Mouse (Mus musculus) MEL (cell line): ENCODE results near the gene Hnrnpr. TPM values are rescaled to one million over a fixed set of nuclear protein-coding genes. Genes with fewer than 3 reads are reported as not detected.

ENCODE experiments used
- DNase-seq: peaks from one replicate; pipeline ENCODE4 v3.0.0; 2011; ENCODE audit warnings: low read depth, low spot score
- H3K27ac ChIP-seq: 2 replicates; pipeline ENCODE4 v1.5.1; 2012; ENCODE audit warnings: low read depth, mild to moderate bottlenecking, control low read depth, low read length, moderate library complexity; ENCODE audit not compliant: control insufficient read depth
- H3K27me3 ChIP-seq, 2 experiments: fragments of 150-350 bp in 1 of 2; sonication (generic) in 1 of 2; 2 replicates each; pipeline ENCODE4 v1.6.1; 2012; ENCODE audit warnings: low read length in 2 of 2, mild to moderate bottlenecking in 2 of 2, improper control_type of control experiment in 1 of 2, moderate library complexity in 1 of 2; ENCODE audit not compliant: insufficient read depth in 2 of 2, control insufficient read depth in 1 of 2
- H3K36me3 ChIP-seq, 2 experiments: 2 replicates each; pipeline ENCODE4 v1.6.1; 2012 to 2014; ENCODE audit warnings: low read length in 2 of 2, improper control_type of control experiment in 1 of 2, inconsistent platforms in 1 of 2, mild to moderate bottlenecking in 1 of 2; ENCODE audit not compliant: insufficient read depth in 2 of 2, control insufficient read depth in 1 of 2
- H3K4me1 ChIP-seq, 2 experiments: fragments of 150-350 bp in 1 of 2; sonication (generic) in 1 of 2; 2 replicates each; pipeline ENCODE4 v1.6.1; 2012; ENCODE audit warnings: low read length in 2 of 2, improper control_type of control experiment in 1 of 2, mild to moderate bottlenecking in 1 of 2; ENCODE audit not compliant: insufficient read depth in 2 of 2, control insufficient read depth in 1 of 2
- H3K4me3 ChIP-seq, 2 experiments: fragments of 150-350 bp in 1 of 2; sonication (generic) in 1 of 2; 2 replicates each; pipeline ENCODE4 v1.5.1; 2012; ENCODE audit warnings: low read depth in 2 of 2, low read length in 2 of 2, mild to moderate bottlenecking in 2 of 2, moderate library complexity in 2 of 2, control low read depth in 1 of 2, improper control_type of control experiment in 1 of 2; ENCODE audit not compliant: control insufficient read depth in 1 of 2, insufficient read depth in 1 of 2
- H3K79me2 ChIP-seq: 2 replicates; pipeline ENCODE4 v1.6.1; 2012; ENCODE audit warnings: mild to moderate bottlenecking, low read length, moderate library complexity; ENCODE audit not compliant: control insufficient read depth, poor library complexity, insufficient read depth
- H3K9ac ChIP-seq: 2 replicates; pipeline ENCODE4 v1.6.1; 2012; ENCODE audit warnings: low read depth, mild to moderate bottlenecking, control low read depth, low read length, moderate library complexity; ENCODE audit not compliant: control insufficient read depth, poor library complexity, severe bottlenecking
- H3K9me3 ChIP-seq: fragments of 150-350 bp; sonication (generic); replicated peaks from 2 replicates; pipeline ENCODE4 v1.6.1; 2012; ENCODE audit warnings: mild to moderate bottlenecking, low read length, improper control_type of control experiment, moderate library complexity; ENCODE audit not compliant: insufficient read depth
- ELF1 ChIP-seq: IDR thresholded peaks from 2 replicates; pipeline ENCODE4 v1.6.1; 2014; ENCODE audit warnings: low read depth, mild to moderate bottlenecking, inconsistent platforms, low read length, improper control_type of control experiment, moderate library complexity
- GATA1 ChIP-seq: IDR thresholded peaks from 2 replicates; pipeline ENCODE4 v1.6.1; 2011; ENCODE audit warnings: low read depth, low read length, improper control_type of control experiment
- JUND ChIP-seq: IDR thresholded peaks from 2 replicates; pipeline ENCODE4 v1.6.1; 2011; ENCODE audit warnings: low read depth, mild to moderate bottlenecking, improper control_type of control experiment, low read length
- MAX ChIP-seq: IDR thresholded peaks from 2 replicates; pipeline ENCODE4 v1.6.1; 2011; ENCODE audit warnings: low read length, improper control_type of control experiment
- MEF2A ChIP-seq: IDR thresholded peaks from 2 replicates; pipeline ENCODE4 v1.6.1; 2014; ENCODE audit warnings: low read depth, mild to moderate bottlenecking, inconsistent platforms, low read length, improper control_type of control experiment; ENCODE audit not compliant: poor library complexity, insufficient replicate concordance, severe bottlenecking; ENCODE audit errors: extremely low read depth
- MYB ChIP-seq: IDR thresholded peaks from 2 replicates; pipeline ENCODE4 v1.6.1; 2011; ENCODE audit warnings: mild to moderate bottlenecking, low read depth, low read length, improper control_type of control experiment
- RAD21 ChIP-seq: IDR thresholded peaks from 2 replicates; pipeline ENCODE4 v1.6.1; 2011; ENCODE audit warnings: mild to moderate bottlenecking, low read depth, low read length, improper control_type of control experiment
- polyA plus RNA-seq, 2 experiments: library from polyadenylated mRNA; stranded (reverse) in 1 of 2; unstranded in 1 of 2; fragments of >175 nt in 1 of 2; fragments of >200 nt in 1 of 2; gene quantifications; 2 replicates each; pipeline versions ENCODE4 v1.2.1 to v1.2.4; 2012; ENCODE audit warnings: low replicate concordance in 2 of 2, low read depth in 1 of 2; ENCODE audit not compliant: insufficient read length in 2 of 2, insufficient read depth in 1 of 2, missing spikeins in 1 of 2
- total RNA-seq: library from RNA; depleted of rRNA; stranded (reverse); fragments of 300-350 nt; gene quantifications from 2 replicates; pipeline ENCODE4 v1.2.3, GENCODE M21; 2012

The Hnrnpr gene
- total and polyA plus RNA-seq, 3 experiments, result 97.2 to 366 (median 148) TPM

- DNase-seq, result no peak
- no peak overlapping the region for H3K9ac ChIP-seq
- H3K27me3 ChIP-seq, result peaks cover 0 to 2% of the 10 kb centered on the region in 2 experiments
- no peaks in the 10 kb centered on the region for H3K9me3 ChIP-seq
- no peak overlapping the region for H3K27ac ChIP-seq
- peaks cover 4% of the 10 kb centered on the region for H3K79me2 ChIP-seq
- H3K4me3 ChIP-seq, result no peak overlapping the region
- peaks cover 0 to 11% of the 10 kb centered on the region in 2 experiments; a peak in 2 of 4 replicates for H3K4me1 ChIP-seq
- TF ChIP-seq ELF1, result no peak
- no peak for TF ChIP-seq RAD21
- H3K36me3 ChIP-seq, result peaks cover 0 to 10% of the 10 kb centered on the region in 2 experiments; a peak in 2 of 4 replicates
Measured at GRCm38 (mm10) chr4:136282621-136283480, 27.9 kb upstream of the Hnrnpr start.

GRCm38 (mm10) chr4:136283783-136284182 is 27.0 kb upstream of the Hnrnpr start:
- no peak overlapping the region for H3K27ac ChIP-seq
- peak; percentile 44 for DNase-seq
- 0 out of 2 replicates have a peak, but pooled peaks have one; percentile 16 for TF ChIP-seq JUND
- no peak for TF ChIP-seq MAX
- H3K9me3 ChIP-seq, result no peaks in the 10 kb centered on the region
- H3K9ac ChIP-seq, result no peak overlapping the region
- H3K27me3 ChIP-seq, result peaks cover 0 to 2% of the 10 kb centered on the region in 2 experiments
- peaks cover 0 to 11% of the 10 kb centered on the region in 2 experiments; a peak in 2 of 4 replicates for H3K4me1 ChIP-seq
- peaks cover 2 to 10% of the 10 kb centered on the region in 2 experiments; a peak in 3 of 4 replicates for H3K36me3 ChIP-seq
- no peak overlapping the region for H3K4me3 ChIP-seq
- H3K79me2 ChIP-seq, result peaks cover 4% of the 10 kb centered on the region

- peak; percentile 81 for DNase-seq
- H3K79me2 ChIP-seq, result peaks cover 4% of the 10 kb centered on the region
- H3K4me1 ChIP-seq, result peaks cover 0 to 11% of the 10 kb centered on the region in 2 experiments; a peak in 2 of 4 replicates
- H3K36me3 ChIP-seq, result peaks cover 2 to 10% of the 10 kb centered on the region in 2 experiments; a peak in 3 of 4 replicates
- H3K9ac ChIP-seq, result peak within 1 kb of the TSS; percentile 74
- TF ChIP-seq MEF2A (peak; percentile 53; the same call in 1 of the 2 replicates), GATA1 (no peak), MYB (no peak)
- H3K27ac ChIP-seq, result peak within 1 kb of the TSS; percentile 62
- peak within 1 kb of the TSS; percentile 76 to 95 for H3K4me3 ChIP-seq
- H3K9me3 ChIP-seq, result no peaks in the 10 kb centered on the region
- H3K27me3 ChIP-seq, result no peaks in the 10 kb centered on the region; a peak in 3 of 4 replicates
Measured at GRCm38 (mm10) chr4:136284455-136284854, 26.3 kb upstream of the Hnrnpr start, which contains the start of gene Zfp46. Gene Zfp46 (plus strand): TSS chr4:136284683.
